In the genomic region with DNA sequence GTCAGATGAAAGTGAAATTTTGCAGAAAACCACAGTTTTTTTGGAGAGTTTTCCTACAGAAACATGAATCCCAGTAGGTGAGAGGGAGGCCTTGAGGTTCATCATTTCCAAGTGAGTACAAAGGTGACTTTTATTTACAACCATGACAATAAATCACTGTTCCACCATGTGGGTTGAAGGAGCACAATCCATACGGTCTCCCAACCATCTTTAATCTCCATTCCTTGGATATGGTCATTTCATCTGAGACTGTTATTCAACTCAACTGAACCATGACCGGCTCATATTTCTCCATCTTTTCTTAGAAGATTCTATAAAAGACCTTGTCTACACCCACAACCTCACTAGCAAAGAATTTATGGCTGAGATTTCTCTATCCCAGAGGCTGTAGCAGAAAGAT, we compare ENCODE assay signal across 28 mouse cellular contexts. TPM values are rescaled to one million over a fixed set of nuclear protein-coding genes. Genes with fewer than 3 reads are reported as not detected.
"Had no signal": no experiment of that assay in that cellular context is flagged by ENCODE, and none has a peak within 500 bp of the region (broad histone marks: within the 10 kb centered on the region; RNA-seq: fewer than 3 reads in every experiment).

No protein-coding gene starts in this region.

- DNase-seq: gastrocnemius, adult 2 months; gastrocnemius, postnatal 10 days; gastrocnemius, postnatal 25 days; heart, adult 18-20 months; heart, postnatal 10 days; heart, postnatal 4 days; kidney, adult 9 months; kidney, postnatal 10 days; kidney, postnatal 25 days; kidney, postnatal 4 days; liver; liver, embryonic 13.5 days; liver, postnatal 0 days had no signal

- H3K9me3 ChIP-seq: heart, embryonic 10.5 days; heart, embryonic 12.5 days; hindbrain, embryonic 10.5 days; hindbrain, embryonic 12.5 days; intestine, embryonic 15.5 days; limb, embryonic 10.5 days; limb, embryonic 12.5 days; liver, embryonic 13.5 days; liver, embryonic 15.5 days had no signal

- H3K4me3 ChIP-seq: gastrocnemius, adult 2 months; heart, embryonic 10.5 days; heart, embryonic 12.5 days; hindbrain, embryonic 10.5 days; hindbrain, embryonic 12.5 days; intestine, embryonic 15.5 days; layer of hippocampus, adult 2 months; left cerebral cortex, adult 2 months; limb, embryonic 10.5 days; limb, embryonic 12.5 days; liver, embryonic 13.5 days; liver, embryonic 15.5 days had no signal

- H3K9ac ChIP-seq: heart, embryonic 12.5 days; hindbrain, embryonic 12.5 days; hindbrain, embryonic 14.5 days; intestine, embryonic 15.5 days; limb, embryonic 12.5 days; liver, embryonic 13.5 days; liver, embryonic 15.5 days; liver, postnatal 0 days had no signal

- H3K27ac ChIP-seq: gastrocnemius, adult 2 months; heart, embryonic 10.5 days; hindbrain, embryonic 10.5 days; hindbrain, embryonic 12.5 days; hindbrain, embryonic 14.5 days; intestine, embryonic 15.5 days; layer of hippocampus, adult 2 months; left cerebral cortex, adult 2 months; limb, embryonic 10.5 days; limb, embryonic 12.5 days; liver, embryonic 13.5 days; liver, embryonic 15.5 days had no signal

- H3K36me3 ChIP-seq: heart, embryonic 10.5 days; heart, embryonic 12.5 days; hindbrain, embryonic 10.5 days; hindbrain, embryonic 12.5 days; intestine, embryonic 15.5 days; limb, embryonic 10.5 days; limb, embryonic 12.5 days; liver, embryonic 13.5 days; liver, embryonic 15.5 days had no signal

- H3K4me2 ChIP-seq: heart, embryonic 12.5 days; hindbrain, embryonic 12.5 days; hindbrain, embryonic 14.5 days; intestine, embryonic 15.5 days; limb, embryonic 12.5 days; liver, embryonic 11.5 days; liver, embryonic 13.5 days; liver, embryonic 15.5 days had no signal

- ATAC-seq: hindbrain, embryonic 16.5 days; inflammation-experienced regulatory T-cells, adult 6 months; intestine, embryonic 15.5 days; intestine, postnatal 0 days; liver, postnatal 0 days had no signal

- H3K27me3 ChIP-seq: heart, embryonic 12.5 days; hindbrain, embryonic 12.5 days; intestine, embryonic 15.5 days; limb, embryonic 12.5 days; liver, embryonic 13.5 days; liver, embryonic 15.5 days had no signal

- H3K4me1 ChIP-seq: heart, embryonic 10.5 days; heart, embryonic 12.5 days; hindbrain, embryonic 10.5 days; hindbrain, embryonic 12.5 days; intestine, embryonic 15.5 days; limb, embryonic 10.5 days; limb, embryonic 12.5 days; liver, embryonic 13.5 days; liver, embryonic 15.5 days had no signal

RNA-seq across cellular contexts. Expression of a gene that starts 22.6 kb away (rescaled TPM):
- polyA plus RNA-seq: liver, embryonic 15.5 days; liver, postnatal 0 days had no signal
